Mouse (Mus musculus) erythroid progenitor cell, adult 5-6 weeks (primary cell): Measurements from ENCODE around the gene Gm45717. TPM values are rescaled to one million over a fixed set of nuclear protein-coding genes. Genes with fewer than 3 reads are reported as not detected.
"Not testable (repeated sequence)": the region's sequence is repeated elsewhere in the genome, so short reads cannot be mapped to it uniquely, and the experiment has no call there.

Experiments
- ATAC-seq: replicated peaks from 2 replicates; pipeline ENCODE4 v1.8.0; 2016; ENCODE audit warnings: moderate number of reproducible peaks, mild to moderate bottlenecking, moderate TSS enrichment, inconsistent platforms; ENCODE audit not compliant: poor library complexity, low FRiP score, severe bottlenecking
- total RNA-seq, 2 experiments: library from RNA; stranded (forward) in 1 of 2; stranded (reverse) in 1 of 2; fragments of 150-400 nt in 1 of 2; fragments of 186-747, 209-891 nt in 1 of 2; gene quantifications; 2 replicates each; pipeline versions ENCODE4 v1.2.3 to v1.2.4; 2015 to 2017; ENCODE audit warnings: low replicate concordance in 2 of 2

Gene Gm45717
- total RNA-seq, 2 experiments from 2014 or later = not detected

- no peak for ATAC-seq
These were observed 15.2 kb upstream of the Gm45717 start for GRCm38 (mm10) chr7:140970931-140971330.

- ATAC-seq = not testable (repeated sequence)
These were observed 13.0 kb upstream of the Gm45717 start for GRCm38 (mm10) chr7:140968710-140969109.

- 0 out of 2 replicates have a peak, but pooled peaks have one; percentile 19 for ATAC-seq
These were observed 12.3 kb upstream of the Gm45717 start for GRCm38 (mm10) chr7:140967862-140968591.

- no peak for ATAC-seq
These were observed 11.2 kb upstream of the Gm45717 start, which contains the start of gene Ifitm1 for GRCm38 (mm10) chr7:140966921-140967320. TSS of gene Ifitm1 (plus strand) at chr7:140967221.

- no peak for ATAC-seq
These were observed 7.0 kb upstream of the Gm45717 start for GRCm38 (mm10) chr7:140962733-140963132.

GRCm38 (mm10) chr7:140961416-140961815 lies 5.7 kb upstream of the Gm45717 start:
- no peak for ATAC-seq

- no peak for ATAC-seq
These were observed 4.3 kb upstream of the Gm45717 start for GRCm38 (mm10) chr7:140960026-140960425.

- ATAC-seq = no peak
These were observed 3.6 kb upstream of the Gm45717 start for GRCm38 (mm10) chr7:140959181-140959901.

GRCm38 (mm10) chr7:140956556-140956869 lies 776 bp upstream of the Gm45717 start:
- ATAC-seq = no peak

GRCm38 (mm10) chr7:140955342-140955741 lies 395 bp downstream of the Gm45717 start:
- no peak for ATAC-seq

GRCm38 (mm10) chr7:140954733-140955071 lies 1.0 kb downstream of the Gm45717 start:
- ATAC-seq = no peak

GRCm38 (mm10) chr7:140953800-140954732 lies 1.7 kb downstream of the Gm45717 start:
- ATAC-seq = no peak

- ATAC-seq = no peak
These were observed 2.6 kb downstream of the Gm45717 start for GRCm38 (mm10) chr7:140953133-140953532.

GRCm38 (mm10) chr7:140952441-140952840 lies 3.3 kb downstream of the Gm45717 start:
- ATAC-seq = no peak

GRCm38 (mm10) chr7:140951765-140952164 lies 4.0 kb downstream of the Gm45717 start:
- no peak for ATAC-seq

GRCm38 (mm10) chr7:140951051-140951450 lies 4.7 kb downstream of the Gm45717 start:
- ATAC-seq = no peak

- no peak for ATAC-seq
These were observed 5.8 kb downstream of the Gm45717 start, which contains the start of gene Ifitm5 for GRCm38 (mm10) chr7:140949824-140950530. TSS of gene Ifitm5 (minus strand) at chr7:140950291.

- no peak for ATAC-seq
These were observed 6.5 kb downstream of the Gm45717 start for GRCm38 (mm10) chr7:140949255-140949654.

GRCm38 (mm10) chr7:140948161-140948560 lies 7.6 kb downstream of the Gm45717 start:
- no peak for ATAC-seq

GRCm38 (mm10) chr7:140946980-140947379 lies 8.8 kb downstream of the Gm45717 start:
- no peak for ATAC-seq
